Mouse (Mus musculus) B cell, adult 2 months (primary cell): ENCODE results near the gene 4930470P17Rik.
"Not testable (repeated sequence)": the region's sequence is repeated elsewhere in the genome, so short reads cannot be mapped to it uniquely, and the experiment has no call there.

Experiments
- DNase-seq, 2 experiments: peaks; one replicate each; pipeline ENCODE4 v3.0.0; 2022

4930470P17Rik gene

GRCm38 (mm10) chr2:170601917-170602316 lies at the start of gene 4930470P17Rik:
TSS of gene 4930470P17Rik (minus strand) at chr2:170602017.
- no peak for DNase-seq

- DNase-seq, result no peak
Measured at GRCm38 (mm10) chr2:170651483-170651882, 49.7 kb upstream of the 4930470P17Rik start.

DNA sequence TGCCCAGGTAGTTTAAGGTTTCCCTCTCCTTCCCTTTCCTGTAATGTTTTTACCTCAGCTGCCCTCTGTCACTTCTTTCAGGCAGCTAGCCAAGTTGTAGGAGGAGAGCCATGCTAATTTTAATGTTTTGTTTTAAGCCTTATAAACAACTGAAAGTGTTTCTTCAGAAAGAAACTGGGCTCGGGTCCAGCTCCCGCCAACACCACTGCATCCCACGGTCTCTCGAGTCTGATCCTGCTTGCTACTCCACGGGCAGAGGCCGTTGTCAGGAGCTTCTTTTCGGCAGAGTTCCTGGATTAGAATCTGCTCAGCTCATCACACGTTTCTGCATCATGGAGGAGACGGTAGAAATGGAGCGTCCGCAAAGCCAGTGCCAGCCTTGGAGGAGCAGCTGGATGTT lies 46.7 kb upstream of the 4930470P17Rik start:
- DNase-seq, result no peak

- no peak for DNase-seq
Measured at GRCm38 (mm10) chr2:170646201-170646600, 44.4 kb upstream of the 4930470P17Rik start.

DNA sequence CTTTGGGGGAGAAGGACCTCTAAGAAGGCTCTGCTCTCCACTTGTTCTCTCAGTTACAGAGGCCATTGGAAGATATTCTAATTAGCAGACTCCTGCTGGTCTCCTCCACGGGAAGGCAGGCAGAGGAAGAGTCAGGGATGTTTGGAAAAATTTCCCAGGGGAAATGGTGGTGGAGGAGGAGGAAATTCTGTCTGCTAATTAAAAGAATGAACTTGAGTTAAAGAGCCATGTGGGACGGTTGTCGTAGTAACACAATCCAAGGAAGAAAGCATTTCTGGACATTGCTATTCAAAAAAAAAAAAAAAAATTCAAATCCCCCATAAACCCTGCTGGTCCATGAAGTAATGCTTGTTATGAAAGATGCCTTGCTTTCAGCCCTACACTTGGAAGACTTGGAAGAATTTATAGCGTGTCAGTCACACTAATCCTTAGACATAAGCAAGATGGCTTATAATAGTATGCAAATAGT lies 40.6 kb upstream of the 4930470P17Rik start:
- no peak for DNase-seq

GRCm38 (mm10) chr2:170640281-170640680 lies 38.5 kb upstream of the 4930470P17Rik start:
- DNase-seq, result no peak

- no peak for DNase-seq
Measured at GRCm38 (mm10) chr2:170638746-170639145, 36.9 kb upstream of the 4930470P17Rik start.

DNA sequence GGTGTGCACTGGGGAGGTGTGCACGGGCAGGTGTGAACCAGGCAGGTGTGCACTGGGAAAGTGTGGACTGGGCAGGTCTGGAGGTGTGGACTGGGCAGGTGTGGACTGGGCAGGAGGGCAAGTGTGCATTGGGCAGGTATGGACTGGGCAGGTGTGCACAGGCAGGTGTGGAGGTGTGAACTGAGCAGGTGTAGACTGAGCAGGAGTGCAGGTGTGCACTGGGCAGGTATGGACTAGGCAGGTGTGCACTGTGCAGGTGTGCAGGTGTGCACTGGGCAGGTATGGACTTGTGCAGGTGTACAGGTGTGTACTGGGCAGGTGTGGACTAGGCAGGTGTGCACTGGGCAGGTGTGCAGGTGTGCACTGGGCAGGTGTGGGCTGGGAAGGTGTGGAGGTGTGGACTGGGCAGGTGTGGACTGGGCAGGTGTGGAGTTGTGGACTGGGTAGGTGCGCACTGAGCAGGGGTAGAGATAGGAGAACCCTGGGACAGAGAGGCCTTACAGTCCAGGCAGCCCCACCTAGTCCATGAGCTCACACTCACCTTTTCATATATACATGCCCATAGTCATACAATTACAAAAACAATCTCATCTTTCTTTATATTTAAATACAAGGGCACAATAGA lies 31.3 kb upstream of the 4930470P17Rik start:
- DNase-seq, result no peak

- no peak for DNase-seq
Measured at GRCm38 (mm10) chr2:170632386-170632785, 30.6 kb upstream of the 4930470P17Rik start.

GRCm38 (mm10) chr2:170631375-170631774 lies 29.6 kb upstream of the 4930470P17Rik start:
- DNase-seq, result no peak

- DNase-seq, result no peak
Measured at GRCm38 (mm10) chr2:170630553-170630952, 28.7 kb upstream of the 4930470P17Rik start.

DNA sequence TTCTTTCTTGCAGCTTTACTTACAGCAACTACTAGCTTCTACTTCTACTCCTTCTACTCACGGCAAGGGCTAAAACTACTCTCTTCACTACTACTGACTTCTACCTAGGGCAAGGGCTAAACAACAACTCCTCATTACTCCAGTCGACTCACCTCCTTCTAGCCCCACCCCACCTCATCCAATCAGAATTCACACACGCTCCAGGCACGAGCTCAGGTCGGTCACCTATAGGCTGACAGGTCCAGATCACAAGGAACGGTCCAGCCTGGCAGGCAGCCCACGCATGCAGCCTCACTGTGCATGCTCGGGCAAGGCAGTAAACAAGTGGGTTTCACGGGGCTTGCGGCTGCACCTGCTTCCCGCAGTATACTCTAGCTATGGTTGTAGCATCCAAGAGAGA lies 26.2 kb upstream of the 4930470P17Rik start:
- DNase-seq, result not testable (repeated sequence)

DNA sequence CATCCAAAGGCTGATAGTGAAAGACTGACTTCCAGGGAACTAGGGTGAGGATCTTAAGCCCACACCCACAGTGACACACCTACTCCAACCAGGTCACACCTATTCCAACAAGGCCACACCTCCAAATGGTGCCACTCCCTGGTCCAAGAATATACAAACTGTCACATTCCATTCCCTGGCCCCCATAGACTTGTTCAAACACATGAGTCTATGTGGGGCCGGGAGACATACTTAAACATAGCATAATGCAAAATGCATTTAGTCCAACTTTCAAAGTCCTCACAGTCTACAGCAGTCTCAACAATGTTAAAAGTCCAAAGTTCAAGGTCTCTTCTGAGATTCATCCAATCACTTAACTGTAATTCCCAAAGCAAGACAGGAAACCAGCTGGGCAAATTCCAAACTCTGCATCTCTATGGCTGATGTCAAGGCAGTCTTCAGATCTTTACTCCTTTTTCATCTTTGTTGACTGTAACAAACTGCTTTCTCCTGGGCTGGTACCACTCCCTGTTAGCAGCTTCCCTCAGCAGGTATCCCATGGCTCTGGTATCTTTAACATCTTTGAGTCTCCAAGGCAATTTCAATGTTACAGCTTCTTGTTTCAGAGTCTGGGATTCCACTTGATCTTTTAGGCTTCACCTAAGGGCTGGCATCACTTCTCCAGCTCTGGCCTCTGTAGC lies 22.5 kb upstream of the 4930470P17Rik start:
- not testable (repeated sequence) for DNase-seq

GRCm38 (mm10) chr2:170622985-170623384 lies 21.2 kb upstream of the 4930470P17Rik start:
- no peak for DNase-seq

- DNase-seq, result no peak
Measured at GRCm38 (mm10) chr2:170618862-170619492, 17.2 kb upstream of the 4930470P17Rik start.

DNA sequence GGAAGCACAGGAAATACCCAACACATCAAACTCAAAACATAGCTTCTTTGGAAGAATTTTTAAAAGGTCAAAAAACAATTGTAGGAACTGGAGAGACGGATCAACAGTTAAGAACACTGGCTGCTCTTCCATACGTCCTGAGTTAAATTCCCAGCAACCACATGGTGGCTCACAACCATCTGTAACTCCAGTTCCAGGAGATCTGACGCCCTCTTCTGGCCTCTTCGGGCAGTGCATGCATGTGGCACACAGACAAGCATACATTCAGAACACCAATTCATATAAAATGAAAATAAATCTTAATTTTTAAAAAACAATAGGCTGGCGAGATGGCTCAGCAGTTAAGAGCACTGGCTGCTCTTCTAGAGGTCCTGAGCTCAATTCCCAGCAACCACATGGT lies 10.0 kb upstream of the 4930470P17Rik start:
- not testable (repeated sequence) for DNase-seq

DNA sequence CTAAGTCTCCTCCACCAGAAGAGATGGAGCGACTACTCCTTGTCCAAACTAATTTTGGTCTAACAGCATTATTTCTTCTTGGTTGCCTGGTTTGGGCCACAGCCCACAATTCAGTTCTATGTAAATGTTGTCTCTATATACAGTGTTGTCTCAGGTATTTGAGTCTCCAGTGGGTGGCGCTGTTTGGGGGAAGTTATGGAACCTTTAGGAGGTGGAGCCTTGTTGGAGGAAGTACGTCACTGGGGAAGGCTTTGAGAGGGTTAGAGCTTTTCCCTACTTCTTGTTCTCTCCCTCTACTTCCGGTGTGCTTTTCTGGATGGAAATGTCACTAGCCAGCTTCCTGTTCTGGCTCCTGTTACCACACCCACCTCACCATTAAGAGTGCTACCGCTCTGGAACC lies 646 bp downstream of the 4930470P17Rik start:
- DNase-seq, result no peak

- DNase-seq, result no peak
Measured at GRCm38 (mm10) chr2:170597586-170597985, 4.2 kb downstream of the 4930470P17Rik start.

- peak in 1 of 2 experiments; percentile 2 for DNase-seq
Measured at GRCm38 (mm10) chr2:170596726-170597125, 5.1 kb downstream of the 4930470P17Rik start.

- DNase-seq, result no peak
Measured at GRCm38 (mm10) chr2:170592161-170592560, 9.7 kb downstream of the 4930470P17Rik start.

GRCm38 (mm10) chr2:170588369-170588900 lies 13.4 kb downstream of the 4930470P17Rik start:
- DNase-seq, result no peak

DNA sequence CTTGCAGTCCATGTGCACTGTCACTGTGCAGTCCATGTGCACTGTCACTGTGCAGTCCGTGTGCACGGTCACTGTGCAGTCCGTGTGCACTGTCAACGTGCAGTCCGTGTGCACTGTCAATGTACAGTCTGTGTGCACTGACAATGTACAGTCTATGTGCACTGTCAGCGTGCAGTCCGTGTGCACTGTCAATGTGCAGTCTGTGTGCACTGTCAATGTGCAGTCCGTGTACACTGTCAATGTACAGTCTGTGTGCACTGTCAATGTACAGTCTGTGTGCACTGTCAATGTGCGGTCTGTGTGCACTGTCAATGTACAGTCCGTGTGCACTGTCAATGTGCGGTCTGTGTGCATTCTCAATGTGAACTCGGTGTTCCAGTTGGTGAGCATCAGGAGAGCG lies 17.1 kb downstream of the 4930470P17Rik start:
- no peak for DNase-seq

GRCm38 (mm10) chr2:170579551-170579950 lies 22.3 kb downstream of the 4930470P17Rik start:
- DNase-seq, result no peak

- no peak for DNase-seq
Measured at GRCm38 (mm10) chr2:170578588-170578987, 23.2 kb downstream of the 4930470P17Rik start.
